In the genomic region with DNA sequence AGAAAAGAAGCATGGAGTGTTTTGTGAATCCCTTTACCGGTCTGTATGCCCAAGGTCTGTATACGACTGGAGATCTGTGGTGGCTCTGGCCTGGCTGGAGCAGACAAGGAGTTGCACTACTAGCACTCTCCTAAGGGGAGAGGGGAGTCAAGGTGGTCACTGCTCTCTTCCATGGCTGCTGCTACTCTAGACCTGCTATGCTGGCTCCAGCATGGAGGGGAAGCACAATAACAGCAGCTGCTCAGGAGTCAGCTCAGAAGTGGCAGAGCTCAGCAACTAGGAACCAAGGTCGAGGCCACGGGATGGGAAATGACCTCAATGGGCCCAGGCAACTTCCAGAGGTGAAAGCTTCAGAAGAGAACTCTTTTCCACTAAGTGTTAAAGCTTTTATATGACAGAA, we compare ENCODE assay signal across 22 mouse cellular contexts. TPM values are rescaled to one million over a fixed set of nuclear protein-coding genes. Genes with fewer than 3 reads are reported as not detected.
DNase-seq lines count a peak whose midpoint lies in the region; ATAC-seq and TF ChIP-seq lines count a peak whose summit lies in the region.
"Had no signal": no experiment of that assay in that cellular context is flagged by ENCODE, and none has a peak within 500 bp of the region (broad histone marks: within the 10 kb centered on the region; RNA-seq: fewer than 3 reads in every experiment).

No protein-coding gene starts in this region.

- intact Hi-C loops in heart, adult 2 months (cut with DNase I) = no loop called here

- no peaks in the 10 kb centered on the region for H3K9me3 ChIP-seq in midbrain, embryonic 14.5 days (ENCODE audit: control insufficient read depth, low read length)
- H3K9me3 ChIP-seq in midbrain, postnatal 0 days (ENCODE audit: low read length) = no peaks in the 10 kb centered on the region
- H3K9me3 ChIP-seq: embryonic facial prominence, embryonic 12.5 days; forebrain, embryonic 12.5 days; heart, embryonic 10.5 days; hindbrain, embryonic 13.5 days; intestine, embryonic 15.5 days had no signal

- H3K36me3 ChIP-seq in heart, adult 2 months (ENCODE audit: control insufficient read depth, insufficient read depth, low read length) = no peaks in the 10 kb centered on the region
- peaks cover 14% of the 10 kb centered on the region for H3K36me3 ChIP-seq in midbrain, embryonic 14.5 days (ENCODE audit: control insufficient read depth, insufficient read depth, low read length)
- H3K36me3 ChIP-seq in midbrain, postnatal 0 days (ENCODE audit: insufficient read depth, low read length) = no peaks in the 10 kb centered on the region
- H3K36me3 ChIP-seq: intestine, embryonic 15.5 days had no signal

- no peak overlapping the region for H3K4me3 ChIP-seq in heart, adult 2 months
- no peak overlapping the region for H3K4me3 ChIP-seq in midbrain, embryonic 14.5 days (replicated peaks; ENCODE audit: low read depth, low read length)
- H3K4me3 ChIP-seq in midbrain, postnatal 0 days (ENCODE audit: low read depth, low read length) = no peak overlapping the region
- H3K4me3 ChIP-seq: embryonic facial prominence, embryonic 12.5 days; forebrain, embryonic 12.5 days; heart, embryonic 10.5 days; hindbrain, embryonic 13.5 days; intestine, embryonic 15.5 days had no signal

- ATAC-seq in midbrain, embryonic 14.5 days (ENCODE audit: low FRiP score, low TSS enrichment) = no peak
- ATAC-seq in midbrain, postnatal 0 days (ENCODE audit: low FRiP score) = no peak
- ATAC-seq: forebrain, embryonic 16.5 days; intestine, embryonic 15.5 days had no signal

- no peak overlapping the region for H3K9ac ChIP-seq in heart, adult 2 months (ENCODE audit: low read depth, low read length)
- H3K9ac ChIP-seq in midbrain, embryonic 14.5 days (replicated peaks; ENCODE audit: low read length) = no peak overlapping the region
- no peak overlapping the region for H3K9ac ChIP-seq in midbrain, postnatal 0 days (replicated peaks; ENCODE audit: low read length, poor library complexity, severe bottlenecking)
- H3K9ac ChIP-seq: embryonic facial prominence, embryonic 12.5 days; forebrain, embryonic 12.5 days; hindbrain, embryonic 13.5 days; intestine, embryonic 15.5 days had no signal

- no peak for TF ChIP-seq CTCF in heart, adult 2 months (IDR thresholded peaks at IDR 0.05)
- TF ChIP-seq CTCF in midbrain, postnatal 0 days (IDR thresholded peaks at IDR 0.05) = no peak

- H3K79me2 ChIP-seq in heart, adult 2 months (replicated peaks; ENCODE audit: control insufficient read depth, insufficient read depth, low read length) = no peaks in the 10 kb centered on the region

- DNase-seq in adrenal gland, postnatal 10 days = peak; percentile 24
- DNase-seq in adrenal gland, postnatal 25 days = no peak
- DNase-seq in heart, adult 11 months = peak; percentile 59
- no peak for DNase-seq in heart, adult 2 months
- peak; percentile 4 for DNase-seq in midbrain, embryonic 14.5 days
- no peak for DNase-seq in midbrain, postnatal 0 days (ENCODE audit: low spot score)
- DNase-seq in cerebellum, adult 9-10 months = no peak
- DNase-seq: cerebellum, adult 11 months; cerebellum, adult 8-10 months; cerebellum, postnatal 25 days; gastrocnemius, postnatal 14 days; heart, postnatal 10 days; heart, postnatal 4 days had no signal

- WGBS in heart, adult 2 months = 53% methylated on average over 4 of the region's 4 CpGs
- 71% methylated on average over 4 of the region's 4 CpGs for WGBS in midbrain, embryonic 14.5 days
- 65% methylated on average over 4 of the region's 4 CpGs for WGBS in midbrain, postnatal 0 days

- no peak overlapping the region for H3K4me2 ChIP-seq in midbrain, embryonic 14.5 days (ENCODE audit: low read length)
- H3K4me2 ChIP-seq in midbrain, postnatal 0 days (ENCODE audit: low read depth, low read length, poor library complexity, severe bottlenecking) = no peak overlapping the region
- H3K4me2 ChIP-seq: embryonic facial prominence, embryonic 12.5 days; forebrain, embryonic 12.5 days; hindbrain, embryonic 13.5 days; intestine, embryonic 15.5 days had no signal

- no peak for TF ChIP-seq POLR2A in heart, adult 2 months (IDR thresholded peaks at IDR 0.05; ENCODE audit: insufficient read depth, low read depth, low read length)

- H3K27me3 ChIP-seq in heart, adult 2 months (ENCODE audit: control insufficient read depth, insufficient read depth, low read length) = no peaks in the 10 kb centered on the region
- H3K27me3 ChIP-seq in midbrain, embryonic 14.5 days (ENCODE audit: control insufficient read depth, insufficient read depth, low read length) = no peaks in the 10 kb centered on the region
- no peaks in the 10 kb centered on the region for H3K27me3 ChIP-seq in midbrain, postnatal 0 days (ENCODE audit: insufficient read depth, low read length)
- H3K27me3 ChIP-seq: embryonic facial prominence, embryonic 12.5 days; forebrain, embryonic 12.5 days; hindbrain, embryonic 13.5 days; intestine, embryonic 15.5 days had no signal

- no peak overlapping the region for H3K27ac ChIP-seq in heart, adult 2 months
- no peak overlapping the region for H3K27ac ChIP-seq in midbrain, embryonic 14.5 days (replicated peaks; ENCODE audit: low read depth, low read length)
- H3K27ac ChIP-seq in midbrain, postnatal 0 days (ENCODE audit: low read depth, low read length) = no peak overlapping the region
- H3K27ac ChIP-seq: embryonic facial prominence, embryonic 12.5 days; forebrain, embryonic 12.5 days; heart, embryonic 10.5 days; hindbrain, embryonic 13.5 days; intestine, embryonic 15.5 days had no signal

- TF ChIP-seq EP300 in heart, adult 2 months (IDR thresholded peaks at IDR 0.05; ENCODE audit: insufficient read depth, low read depth, low read length) = no peak

- no peaks in the 10 kb centered on the region for H3K4me1 ChIP-seq in heart, adult 2 months (ENCODE audit: control insufficient read depth, insufficient read depth, low read length)
- H3K4me1 ChIP-seq in midbrain, embryonic 14.5 days (ENCODE audit: control insufficient read depth, insufficient read depth, low read length) = no peaks in the 10 kb centered on the region
- H3K4me1 ChIP-seq in midbrain, postnatal 0 days (ENCODE audit: insufficient read depth, low read length) = no peaks in the 10 kb centered on the region
- H3K4me1 ChIP-seq: embryonic facial prominence, embryonic 12.5 days; forebrain, embryonic 12.5 days; heart, embryonic 10.5 days; hindbrain, embryonic 13.5 days; intestine, embryonic 15.5 days had no signal

RNA-seq across cellular contexts. Expression of a gene that starts 22.3 kb away (rescaled TPM):
- 100 to 1,000 TPM; 115 to 125 TPM for total RNA-seq in adrenal gland, postnatal 10 days (2021)
- 94.9 and 144 TPM in 2 replicates for total RNA-seq in adrenal gland, postnatal 25 days (2021)
- total RNA-seq in heart, adult 2 months (2021) = 10 to 100 TPM; 70.1 to 78.1 TPM
- 18.5 and 33.8 TPM in 2 replicates for polyA plus RNA-seq in heart, adult 2 months (2012; rRNA removed)
- 243 and 255 TPM in 2 replicates for polyA plus RNA-seq in midbrain, embryonic 14.5 days (2014; fragmentation: Nextera tagmentation; extraction: Ambion mirVana)
- total RNA-seq in midbrain, postnatal 0 days (2014; rRNA removed) = 101 and 137 TPM in 2 replicates
- 156 and 164 TPM in 2 replicates for polyA plus RNA-seq in midbrain, postnatal 0 days (2015; fragmentation: Nextera tagmentation; extraction: Ambion mirVana)

RNA-seq across cellular contexts. Expression of a gene that starts 23.3 kb away (rescaled TPM):
- 10 to 100 TPM; 70.0 to 71.7 TPM for total RNA-seq in adrenal gland, postnatal 10 days (2021)
- 72.1 and 75.5 TPM in 2 replicates for total RNA-seq in adrenal gland, postnatal 25 days (2021)
- 10 to 100 TPM; 29.2 to 30.0 TPM for total RNA-seq in heart, adult 2 months (2021)
- polyA plus RNA-seq in heart, adult 2 months (2012; rRNA removed) = 15.7 and 23.4 TPM in 2 replicates
- 72.8 and 79.0 TPM in 2 replicates for polyA plus RNA-seq in midbrain, embryonic 14.5 days (2014; fragmentation: Nextera tagmentation; extraction: Ambion mirVana)
- total RNA-seq in midbrain, postnatal 0 days (2014; rRNA removed) = 36.1 and 48.5 TPM in 2 replicates
- 59.7 and 61.0 TPM in 2 replicates for polyA plus RNA-seq in midbrain, postnatal 0 days (2015; fragmentation: Nextera tagmentation; extraction: Ambion mirVana)

RNA-seq across cellular contexts. Expression of a gene that starts 30.5 kb away (rescaled TPM):
- 10 to 100 TPM; 20.8 to 24.4 TPM for total RNA-seq in adrenal gland, postnatal 10 days (2021)
- 31.5 and 31.6 TPM in 2 replicates for total RNA-seq in adrenal gland, postnatal 25 days (2021)
- total RNA-seq in heart, adult 2 months (2021) = 10 to 100 TPM; 25.2 to 29.9 TPM
- polyA plus RNA-seq in heart, adult 2 months (2012; rRNA removed) = 5.1 and 8.4 TPM in 2 replicates
- 7.9 and 13.6 TPM in 2 replicates for polyA plus RNA-seq in midbrain, embryonic 14.5 days (2014; fragmentation: Nextera tagmentation; extraction: Ambion mirVana)
- 29.9 and 36.0 TPM in 2 replicates for total RNA-seq in midbrain, postnatal 0 days (2014; rRNA removed)
- polyA plus RNA-seq in midbrain, postnatal 0 days (2015; fragmentation: Nextera tagmentation; extraction: Ambion mirVana) = 7.2 and 9.1 TPM in 2 replicates
- total RNA-seq: MEL had no signal

RNA-seq across cellular contexts. Expression of a gene that starts 36.4 kb away (rescaled TPM):
- total RNA-seq in adrenal gland, postnatal 10 days (2021) = 10 to 100 TPM; 27.7 to 28.1 TPM
- total RNA-seq in adrenal gland, postnatal 25 days (2021) = 32.4 and 33.4 TPM in 2 replicates
- total RNA-seq in heart, adult 2 months (2021) = 10 to 100 TPM; 20.3 to 23.3 TPM
- polyA plus RNA-seq in heart, adult 2 months (2012; rRNA removed) = 22.9 and 29.7 TPM in 2 replicates
- polyA plus RNA-seq in midbrain, embryonic 14.5 days (2014; fragmentation: Nextera tagmentation; extraction: Ambion mirVana) = 24.4 and 27.6 TPM in 2 replicates
- total RNA-seq in midbrain, postnatal 0 days (2014; rRNA removed) = 24.0 and 34.4 TPM in 2 replicates
- polyA plus RNA-seq in midbrain, postnatal 0 days (2015; fragmentation: Nextera tagmentation; extraction: Ambion mirVana) = 21.2 and 22.3 TPM in 2 replicates

RNA-seq across cellular contexts. Expression of a gene that starts 37.3 kb away (rescaled TPM):
- not detected for total RNA-seq in adrenal gland, postnatal 10 days (2021)
- not detected in 2 replicates for total RNA-seq in adrenal gland, postnatal 25 days (2021)
- not detected for total RNA-seq in heart, adult 2 months (2021)
- 0.15 TPM in 1 of 2 replicates, not detected in the other for polyA plus RNA-seq in heart, adult 2 months (2012; rRNA removed)
- 1.8 and 2.2 TPM in 2 replicates for polyA plus RNA-seq in midbrain, embryonic 14.5 days (2014; fragmentation: Nextera tagmentation; extraction: Ambion mirVana)
- total RNA-seq in midbrain, postnatal 0 days (2014; rRNA removed) = 1.3 TPM in 1 of 2 replicates, not detected in the other
- polyA plus RNA-seq in midbrain, postnatal 0 days (2015; fragmentation: Nextera tagmentation; extraction: Ambion mirVana) = 0.83 and 1.1 TPM in 2 replicates
- total RNA-seq: gastrocnemius, adult 18-20 months; heart, postnatal 10 days; heart, postnatal 4 days had no signal
- polyA plus RNA-seq: cortical plate, adult 2 months had no signal

Comparison
In these comparisons a context has a peak if more than half of its experiments do, and no peak if none do; other contexts are left out.
1. DNase-seq: peak in adrenal gland, postnatal 10 days (single experiment), heart, adult 11 months (single experiment) and midbrain, embryonic 14.5 days (single experiment); none in adrenal gland, postnatal 25 days (single experiment), heart, adult 2 months (0 of 2), midbrain, postnatal 0 days (single experiment) and cerebellum, adult 9-10 months (single experiment).